Mouse (Mus musculus): ENCODE measurements around the gene Ehbp1.

DNA sequence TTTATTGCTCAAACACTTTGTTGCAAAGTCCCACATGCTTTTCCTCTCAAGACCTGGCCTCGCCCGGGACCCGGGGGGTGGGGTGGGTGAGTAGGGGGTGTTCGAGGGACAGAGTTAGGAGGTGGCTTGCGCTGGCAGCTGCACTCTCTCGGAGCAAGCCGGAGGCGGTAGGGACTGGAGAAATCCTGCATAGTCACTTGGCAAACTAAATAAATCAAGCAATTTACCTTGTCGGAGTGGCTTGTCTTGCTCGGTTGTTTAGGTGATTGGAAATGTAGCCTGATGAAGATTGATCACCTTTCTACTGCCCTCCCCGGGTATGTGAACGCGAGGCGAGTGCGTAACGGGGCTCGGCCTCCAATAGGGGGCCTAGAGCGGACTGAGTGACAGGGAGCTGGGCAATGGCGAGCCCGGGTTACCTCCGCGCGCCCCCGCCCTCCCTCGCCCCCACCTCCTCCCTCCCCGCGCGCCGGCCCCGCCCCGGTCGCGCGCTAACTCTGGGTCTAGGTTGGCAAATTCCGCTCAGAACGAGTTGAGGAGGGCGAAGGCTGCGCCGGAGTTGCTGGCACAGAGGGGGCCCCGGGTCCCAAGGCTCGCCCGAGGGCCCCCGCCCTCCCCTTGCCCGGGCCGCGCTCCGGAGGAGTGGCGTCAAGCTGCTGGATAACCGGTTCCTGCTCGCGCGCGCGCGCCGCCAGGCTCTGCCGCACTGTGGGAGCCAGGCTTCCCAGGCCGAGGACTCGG, 340.6 kb downstream of the Ehbp1 start:
- no peak for TF ChIP-seq TAL1 (IDR thresholded peaks at IDR 0.05; ENCODE audit: low read length)
- no peak for TF ChIP-seq GATA1 (IDR thresholded peaks at IDR 0.05; ENCODE audit: low read length)

Measured in erythroblast, embryonic 14.5 days (primary cell).